Mouse (Mus musculus) kidney, postnatal 10 days (tissue): Measurements from ENCODE around the gene Hist1h3i.
A peak's percentile ranks its signal among the peaks of the same experiment; 100 is the strongest.

Experiments used
- DNase-seq: peaks from one replicate; pipeline ENCODE4 v3.0.0; 2021; ENCODE audit warnings: mixed read lengths

The Hist1h3i gene

GRCm38 (mm10) chr13:21734010-21734905, 48.9 kb downstream of the Hist1h3i start:
- peak; percentile 84 for DNase-seq

- DNase-seq: no peak
Measured at GRCm38 (mm10) chr13:21733466-21733865, 49.7 kb downstream of the Hist1h3i start.
